Mouse (Mus musculus) CH12.LX (cell line): ENCODE measurements around the gene Trim41. TPM values are rescaled to one million over a fixed set of nuclear protein-coding genes. Genes with fewer than 3 reads are reported as not detected.

ENCODE experiments used
- DNase-seq: peaks from one replicate; pipeline ENCODE4 v3.0.0-alpha.2; 2013; ENCODE audit errors: extremely low read depth
- H3K27ac ChIP-seq: 2 replicates; pipeline ENCODE4 v1.5.1; 2012; ENCODE audit warnings: low read depth, mild to moderate bottlenecking, control low read depth, moderate library complexity; ENCODE audit not compliant: insufficient read depth
- H3K27me3 ChIP-seq: replicated peaks from 2 replicates; pipeline ENCODE3; 2012; ENCODE audit warnings: inconsistent platforms
- H3K36me3 ChIP-seq, 2 experiments: replicated peaks in 1 of 2; 2 replicates each; pipeline versions ENCODE3 to v1.6.1; 2012; ENCODE audit warnings: inconsistent platforms in 1 of 2, low read length in 1 of 2, mild to moderate bottlenecking in 1 of 2, mixed read lengths in 1 of 2, moderate library complexity in 1 of 2; ENCODE audit not compliant: control insufficient read depth in 1 of 2, insufficient read depth in 1 of 2
- H3K4me1 ChIP-seq, 2 experiments: 2 replicates each; pipeline ENCODE4 v1.6.1; 2012; ENCODE audit warnings: inconsistent platforms in 1 of 2, moderate library complexity in 1 of 2; ENCODE audit not compliant: insufficient read depth in 2 of 2, control insufficient read depth in 1 of 2
- H3K4me2 ChIP-seq: 2 replicates; pipeline ENCODE4 v1.6.1; 2012; ENCODE audit warnings: low read depth, mild to moderate bottlenecking, control low read depth; ENCODE audit not compliant: poor library complexity, insufficient read depth, severe bottlenecking
- H3K4me3 ChIP-seq, 3 experiments: fragments of 150-350 bp in 1 of 3; sonication (generic) in 1 of 3; replicated peaks in 1 of 3; 2 replicates each; pipeline versions ENCODE3 to v1.5.1; 2011 to 2012; ENCODE audit warnings: low read depth in 2 of 3, low read length in 2 of 3, mild to moderate bottlenecking in 2 of 3, moderate library complexity in 2 of 3, control low read depth in 1 of 3, improper control_type of control experiment in 1 of 3, inconsistent platforms in 1 of 3, mixed read lengths in 1 of 3; ENCODE audit not compliant: poor library complexity in 1 of 3
- H3K79me2 ChIP-seq: replicated peaks from 2 replicates; pipeline ENCODE4 v1.6.1; 2012; ENCODE audit warnings: mild to moderate bottlenecking, moderate library complexity; ENCODE audit not compliant: control insufficient read depth, poor library complexity, insufficient read depth, severe bottlenecking; ENCODE audit errors: extremely low read depth
- H3K9ac ChIP-seq: 2 replicates; pipeline ENCODE4 v1.6.1; 2012; ENCODE audit warnings: low read depth, mild to moderate bottlenecking, control low read depth, moderate library complexity; ENCODE audit not compliant: insufficient read depth
- H3K9me3 ChIP-seq: replicated peaks from 2 replicates; pipeline ENCODE3; 2012; ENCODE audit warnings: low read length, inconsistent platforms, mixed read lengths
- BHLHE40 ChIP-seq: IDR thresholded peaks from 2 replicates; pipeline ENCODE4 v1.6.1; 2011; ENCODE audit warnings: mild to moderate bottlenecking, low read depth, low read length, improper control_type of control experiment
- CHD1 ChIP-seq: IDR thresholded peaks from 2 replicates; pipeline ENCODE4 v1.6.1; 2012; ENCODE audit warnings: low read depth, low read length, improper control_type of control experiment, inconsistent platforms
- CHD2 ChIP-seq: IDR thresholded peaks from 2 replicates; pipeline ENCODE4 v1.6.1; 2011; ENCODE audit warnings: low read length, improper control_type of control experiment
- E2F4 ChIP-seq: IDR thresholded peaks from 2 replicates; pipeline ENCODE4 v1.6.1; 2011; ENCODE audit warnings: low read depth, low read length, improper control_type of control experiment; ENCODE audit not compliant: insufficient replicate concordance
- EP300 ChIP-seq: IDR thresholded peaks from 2 replicates; pipeline ENCODE4 v1.6.1; 2011; ENCODE audit warnings: low read length, improper control_type of control experiment
- ETS1 ChIP-seq: conservative IDR thresholded peaks from 2 replicates; pipeline ENCODE4 v1.6.1; 2012; ENCODE audit warnings: low read depth, mild to moderate bottlenecking, inconsistent platforms, low read length, improper control_type of control experiment, moderate library complexity
- GABPA ChIP-seq: IDR thresholded peaks from 2 replicates; pipeline ENCODE4 v1.6.1; 2012; ENCODE audit warnings: low read depth, low read length, improper control_type of control experiment, inconsistent platforms; ENCODE audit not compliant: insufficient replicate concordance
- HCFC1 ChIP-seq: IDR thresholded peaks from 2 replicates; pipeline ENCODE4 v1.6.1; 2012; ENCODE audit warnings: low read depth, mild to moderate bottlenecking, inconsistent platforms, low read length, improper control_type of control experiment
- IRF4 ChIP-seq: IDR thresholded peaks from 2 replicates; pipeline ENCODE4 v1.6.1; 2014; ENCODE audit warnings: low read depth, mild to moderate bottlenecking, inconsistent platforms, low read length, improper control_type of control experiment
- JUN ChIP-seq: IDR thresholded peaks from 2 replicates; pipeline ENCODE4 v1.6.1; 2011; ENCODE audit warnings: low read depth, mild to moderate bottlenecking, low read length, improper control_type of control experiment, moderate library complexity; ENCODE audit not compliant: insufficient read depth
- JUND ChIP-seq: conservative IDR thresholded peaks from 2 replicates; pipeline ENCODE4 v1.6.1; 2011; ENCODE audit warnings: low read depth, low read length, improper control_type of control experiment
- MAZ ChIP-seq: IDR thresholded peaks from 2 replicates; pipeline ENCODE4 v1.6.1; 2012; ENCODE audit warnings: low read depth, mild to moderate bottlenecking, inconsistent platforms, low read length, improper control_type of control experiment, moderate library complexity
- MEF2A ChIP-seq: IDR thresholded peaks from 2 replicates; pipeline ENCODE4 v1.6.1; 2014; ENCODE audit warnings: low read depth, mild to moderate bottlenecking, inconsistent platforms, low read length, improper control_type of control experiment, borderline replicate concordance
- MXI1 ChIP-seq: IDR thresholded peaks from 2 replicates; pipeline ENCODE4 v1.6.1; 2011; ENCODE audit warnings: mild to moderate bottlenecking, low read depth, low read length, improper control_type of control experiment
- MYC ChIP-seq: IDR thresholded peaks from 2 replicates; pipeline ENCODE4 v1.6.1; 2011; ENCODE audit warnings: low read depth, mild to moderate bottlenecking, improper control_type of control experiment, low read length
- NELFE ChIP-seq: IDR thresholded peaks from 2 replicates; pipeline ENCODE4 v1.6.1; 2011; ENCODE audit warnings: low read depth, low read length, improper control_type of control experiment
- NRF1 ChIP-seq: IDR thresholded peaks from 2 replicates; pipeline ENCODE4 v1.6.1; 2014; ENCODE audit warnings: low read depth, mild to moderate bottlenecking, inconsistent platforms, low read length, improper control_type of control experiment, moderate library complexity
- POLR2AphosphoS2 ChIP-seq: IDR thresholded peaks from 2 replicates; pipeline ENCODE4 v1.6.1; 2011; ENCODE audit warnings: low read depth, low read length, improper control_type of control experiment
- RCOR1 ChIP-seq: conservative IDR thresholded peaks from 2 replicates; pipeline ENCODE4 v1.6.1; 2012; ENCODE audit warnings: low read depth, mild to moderate bottlenecking, inconsistent platforms, low read length, improper control_type of control experiment
- SIN3A ChIP-seq: IDR thresholded peaks from 2 replicates; pipeline ENCODE4 v1.6.1; 2012; ENCODE audit warnings: low read length, improper control_type of control experiment, inconsistent platforms
- SMC3 ChIP-seq: IDR thresholded peaks from 2 replicates; pipeline ENCODE4 v1.6.1; 2011; ENCODE audit warnings: low read depth, low read length, improper control_type of control experiment
- TBP ChIP-seq: conservative IDR thresholded peaks from 2 replicates; pipeline ENCODE4 v1.6.1; 2011; ENCODE audit warnings: low read depth, low read length, improper control_type of control experiment
- TCF12 ChIP-seq: IDR thresholded peaks from 2 replicates; pipeline ENCODE4 v1.6.1; 2014; ENCODE audit warnings: low read depth, mild to moderate bottlenecking, inconsistent platforms, low read length, improper control_type of control experiment
- UBTF ChIP-seq: IDR thresholded peaks from 2 replicates; pipeline ENCODE4 v1.6.1; 2012; ENCODE audit warnings: low read depth, mild to moderate bottlenecking, inconsistent platforms, low read length, improper control_type of control experiment, moderate library complexity
- USF1 ChIP-seq: IDR thresholded peaks from 2 replicates; pipeline ENCODE4 v1.6.1; 2014; ENCODE audit warnings: low read depth, mild to moderate bottlenecking, inconsistent platforms, low read length, improper control_type of control experiment
- USF2 ChIP-seq: conservative IDR thresholded peaks from 2 replicates; pipeline ENCODE4 v1.6.1; 2011; ENCODE audit warnings: low read depth, low read length, improper control_type of control experiment
- ZC3H11A ChIP-seq: IDR thresholded peaks from 2 replicates; pipeline ENCODE4 v1.6.1; 2012; ENCODE audit warnings: low read depth, mild to moderate bottlenecking, inconsistent platforms, low read length, improper control_type of control experiment
- ZMIZ1 ChIP-seq: IDR thresholded peaks from 2 replicates; pipeline ENCODE4 v1.6.1; 2012; ENCODE audit warnings: low read depth, mild to moderate bottlenecking, inconsistent platforms, low read length, improper control_type of control experiment
- ZNF384 ChIP-seq: IDR thresholded peaks from 2 replicates; pipeline ENCODE4 v1.6.1; 2012; ENCODE audit warnings: low read depth, low read length, improper control_type of control experiment, inconsistent platforms
- dilution Hi-C: fragments of 300-500 bp; cut with MboI; formaldehyde crosslinking; loops from 2 replicates; pipeline ENCODE4 v1.14.3; 2020; ENCODE audit warnings: low sequenced_read_pairs; ENCODE audit not compliant: extremely low pct_unique_long_range_greater_than_20kb, extremely low pct_ligation_motif_present
- in situ Hi-C: fragments of 300-500 bp; cut with MboI; formaldehyde crosslinking; loops from 3 replicates; pipeline ENCODE4 v1.14.3; 2019; ENCODE audit warnings: low sequenced_read_pairs, low pct_ligation_motif_present, low pct_unique_long_range_greater_than_20kb, mixed read lengths
- polyA plus RNA-seq: library from polyadenylated mRNA; unstranded; fragments of >175 nt; gene quantifications from 2 replicates; pipeline ENCODE4 v1.2.1, GENCODE M21; 2012; ENCODE audit warnings: low read depth; ENCODE audit not compliant: insufficient read length
- total RNA-seq, 2 experiments: library from RNA; depleted of rRNA; stranded (reverse); fragments of 300-350 nt in 1 of 2; fragments of >200 nt in 1 of 2; gene quantifications; 2 replicates each; pipeline ENCODE4 v1.2.3; 2012 to 2014

Gene Trim41
- total and polyA plus RNA-seq, 3 experiments: 18.8 to 51.6 (median 36.0) TPM

GRCm38 (mm10) chr11:48840805-48841204 is 23.7 kb upstream of the Trim41 start:
- in situ Hi-C loops: no loop called here
- TF ChIP-seq NELFE (no peak), MAZ (no peak), JUND (no peak), BHLHE40 (no peak), SMC3 (no peak), E2F4 (no peak)
- TF ChIP-seq, all 38 proteins: peak for 0
- H3K4me2 ChIP-seq: no peak overlapping the region
- H3K4me3 ChIP-seq: no peak overlapping the region
- no peak overlapping the region for H3K27ac ChIP-seq
- H3K27me3 ChIP-seq: peaks cover 8% of the 10 kb centered on the region
- DNase-seq: no peak
- dilution Hi-C loops: no loop called here
- peaks cover 31 to 90% of the 10 kb centered on the region in 2 experiments for H3K4me1 ChIP-seq
- no peaks in the 10 kb centered on the region for H3K79me2 ChIP-seq
- no peaks in the 10 kb centered on the region for H3K9me3 ChIP-seq
- H3K36me3 ChIP-seq: peaks cover 3 to 10% of the 10 kb centered on the region in 2 experiments
- H3K9ac ChIP-seq: no peak overlapping the region

- H3K79me2 ChIP-seq: no peaks in the 10 kb centered on the region
- peak overlapping the region; percentile 95 for H3K27ac ChIP-seq
- no peaks in the 10 kb centered on the region for H3K9me3 ChIP-seq
- H3K27me3 ChIP-seq: peaks cover 8% of the 10 kb centered on the region
- peak overlapping the region; percentile 56 for H3K4me2 ChIP-seq
- H3K4me1 ChIP-seq: peaks cover 33 to 85% of the 10 kb centered on the region in 2 experiments
- peak overlapping the region; percentile 87 for H3K9ac ChIP-seq
- peak overlapping the region; percentile 66 to 89 (median 74) for H3K4me3 ChIP-seq
- DNase-seq: peak; percentile 54
- peaks cover 3% of the 10 kb centered on the region in 2 experiments for H3K36me3 ChIP-seq
- dilution Hi-C loops: no loop called here
- in situ Hi-C loops: no loop called here
- peak; percentile 45; the same call in 1 of the 2 replicates for TF ChIP-seq SIN3A
- no peak for TF ChIP-seq POLR2AphosphoS2
- TF ChIP-seq USF2: no peak
- peak; percentile 16; the same call in 1 of the 2 replicates for TF ChIP-seq ZMIZ1
- TF ChIP-seq ZC3H11A: no peak
- TF ChIP-seq ETS1: no peak; the same call in 1 of the 2 replicates
- peak; percentile 68 for TF ChIP-seq EP300
- TF ChIP-seq CHD1: peak; percentile 67; the same call in 1 of the 2 replicates
- no peak for TF ChIP-seq SMC3
- peak; percentile 30; the same call in 1 of the 2 replicates for TF ChIP-seq MEF2A
- TF ChIP-seq MXI1: peak; percentile 83
- TF ChIP-seq RCOR1: no peak
- TF ChIP-seq NRF1: peak; percentile 20; the same call in 1 of the 2 replicates
- TF ChIP-seq JUND: peak; percentile 67
- TF ChIP-seq UBTF: no peak
- TF ChIP-seq JUN: peak; percentile 46; the same call in 1 of the 2 replicates
- peak; percentile 80 for TF ChIP-seq MYC
- TF ChIP-seq MAZ: peak; percentile 67; the same call in 1 of the 2 replicates
- no peak for TF ChIP-seq USF1
- TF ChIP-seq NELFE: peak; percentile 36; the same call in 1 of the 2 replicates
- TF ChIP-seq ZNF384: peak; percentile 85
- TF ChIP-seq CHD2: peak; percentile 69
- TF ChIP-seq GABPA: no peak
- no peak for TF ChIP-seq HCFC1
- TF ChIP-seq TCF12: peak; percentile 63; the same call in 1 of the 2 replicates
- 0 out of 2 replicates have a peak, but pooled peaks have one; percentile 15 for TF ChIP-seq TBP
- peak; percentile 58; the same call in 1 of the 2 replicates for TF ChIP-seq BHLHE40
- TF ChIP-seq IRF4: peak; percentile 35; the same call in 1 of the 2 replicates
Observed at GRCm38 (mm10) chr11:48838879-48839680, 21.9 kb upstream of the Trim41 start.
